Mouse (Mus musculus): ENCODE results near the gene Fam181a.

DNA sequence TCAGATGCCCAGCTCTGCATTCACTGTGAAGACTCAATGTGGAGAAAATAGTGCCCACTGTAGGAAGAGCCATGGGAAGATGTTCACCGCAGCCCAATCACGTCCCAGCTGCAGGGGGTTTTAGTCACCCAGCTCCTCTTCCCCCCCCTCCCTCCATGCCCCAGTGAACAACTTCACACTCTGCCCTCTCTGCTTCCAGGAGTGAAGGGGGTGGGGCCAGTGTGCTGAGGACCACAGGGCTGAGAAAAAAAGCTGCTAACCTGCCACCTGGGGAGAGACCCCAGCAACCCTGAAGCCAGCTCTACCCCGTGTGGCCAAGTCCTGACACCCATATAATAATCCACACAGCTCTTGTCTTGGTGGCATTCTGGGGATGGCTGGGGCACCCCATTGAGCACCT, 44.2 kb upstream of the Fam181a start:
- TF ChIP-seq CTCF (IDR thresholded peaks at IDR 0.05; ENCODE audit: low read depth): no peak
- TF ChIP-seq EP300 (IDR thresholded peaks at IDR 0.05; ENCODE audit: low read depth): no peak

Data from heart, postnatal 0 days (tissue).